Mouse (Mus musculus): Measurements from ENCODE around the gene Psmb4.
"Not testable (repeated sequence)": the region's sequence is repeated elsewhere in the genome, so short reads cannot be mapped to it uniquely, and the experiment has no call there.

DNA sequence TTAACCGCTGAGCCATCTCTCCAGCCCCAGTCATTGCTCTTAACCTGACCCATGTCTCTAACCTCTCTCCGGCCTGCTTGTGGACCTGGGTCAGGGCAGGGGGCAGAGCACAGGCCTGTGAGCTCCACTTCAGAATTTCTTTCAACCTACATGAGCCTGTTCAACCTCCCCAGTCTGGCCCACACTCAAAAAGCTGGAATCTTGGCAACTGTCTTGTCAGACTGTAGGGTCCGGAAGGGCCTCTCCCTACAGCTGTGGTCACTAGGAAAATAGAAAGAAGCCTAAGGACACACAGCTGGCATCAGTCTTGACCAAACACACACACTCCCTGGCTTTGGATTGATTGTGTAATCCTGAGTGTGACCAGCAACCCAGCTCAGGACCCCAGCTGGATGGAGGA lies 48.6 kb upstream of the Psmb4 start:
- TF ChIP-seq POLR2A (IDR thresholded peaks at IDR 0.05; ENCODE audit: low read depth, low read length); CTCF (conservative IDR thresholded peaks at IDR 0.05; ENCODE audit: insufficient read depth, insufficient read length, low read depth, low read length): not testable (repeated sequence)
